Mouse (Mus musculus) midbrain, embryonic 13.5 days (tissue): Measurements from ENCODE around the gene Gnaq. TPM values are rescaled to one million over a fixed set of nuclear protein-coding genes. Genes with fewer than 3 reads are reported as not detected.

Experiments used
- microRNA-seq: library from miRNA; unstranded; fragments of <30 nt; microRNA quantifications from one replicate; pipeline ENCODE4, GENCODE M21; 2016
- polyA plus RNA-seq: library from polyadenylated mRNA; unstranded; fragments of >200 nt; fragmentation: Nextera tagmentation; extraction: Ambion mirVana; gene quantifications from 2 replicates; pipeline ENCODE4 v1.2.1, GENCODE M21; 2015

Gnaq gene
- polyA plus RNA-seq, 1 experiment from 2014 or later: 82.7 TPM

Small RNA genes within 50 kb of the gene (microRNA-seq; reads per million reads assigned to microRNA genes)
- not detected for gene Mir496b

Other genes with a start within 250 kb of the Gnaq start
- gene Psat1, start 185.5 kb upstream of the Gnaq start, polyA plus RNA-seq: 122 and 125 TPM in 2 replicates
- gene Cep78, start 147.8 kb upstream of the Gnaq start, polyA plus RNA-seq: 43.3 and 45.4 TPM in 2 replicates